Mouse (Mus musculus): ENCODE results near the gene Epb41. TPM values are rescaled to one million over a fixed set of nuclear protein-coding genes. Genes with fewer than 3 reads are reported as not detected.

The Epb41 gene
- polyA plus RNA-seq, 1 experiment from 2014 or later: 125 TPM

- H3K27me3 ChIP-seq: no peaks in the 10 kb centered on the region
- H3K4me3 ChIP-seq: no peak overlapping the region
- WGBS: 29% methylated on average over 4 of the region's 4 CpGs
- no peak for ATAC-seq (ENCODE audit: insufficient number of reproducible peaks, insufficient read depth, low FRiP score, low TSS enrichment)
- H3K9ac ChIP-seq: no peak overlapping the region
- H3K36me3 ChIP-seq: peaks cover 28% of the 10 kb centered on the region
- H3K4me2 ChIP-seq (replicated peaks): no peak overlapping the region
- no peak overlapping the region for H3K27ac ChIP-seq
- no peaks in the 10 kb centered on the region for H3K9me3 ChIP-seq
- H3K4me1 ChIP-seq: no peaks in the 10 kb centered on the region
Observed at GRCm38 (mm10) chr4:131982881-131983538, 92.1 kb downstream of the Epb41 start.

DNA sequence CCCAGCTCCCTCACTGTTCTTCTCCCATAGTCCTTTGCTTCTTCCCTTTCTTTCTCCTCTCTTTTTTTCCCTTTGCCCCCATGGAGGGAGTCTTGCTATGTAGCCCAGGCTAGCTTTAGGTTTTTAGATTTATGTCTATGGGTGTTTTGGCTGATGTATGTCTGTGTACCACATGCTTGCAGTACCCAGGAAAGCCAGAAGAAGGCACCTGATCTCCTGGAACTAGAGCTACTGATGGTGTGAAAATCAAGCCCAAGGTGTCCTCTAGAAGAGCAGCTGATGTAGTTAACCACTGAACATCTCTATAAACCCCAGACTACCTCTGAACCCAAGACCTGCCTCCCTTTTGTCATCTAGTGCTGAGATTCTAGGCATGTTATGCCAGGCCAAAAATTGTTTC, 93.4 kb downstream of the Epb41 start:
- Histone ChIP-seq H3K9ac (no peak overlapping the region), H3K9me3 (no peaks in the 10 kb centered on the region), H3K4me1 (no peaks in the 10 kb centered on the region), H3K27ac (no peak overlapping the region), H3K36me3 (peaks cover 29% of the 10 kb centered on the region), H3K4me3 (no peak overlapping the region), H3K4me2 (replicated peaks) (no peak overlapping the region), H3K27me3 (no peaks in the 10 kb centered on the region)
- no peak for ATAC-seq (ENCODE audit: insufficient number of reproducible peaks, insufficient read depth, low FRiP score, low TSS enrichment)

GRCm38 (mm10) chr4:131977201-131977600, 97.9 kb downstream of the Epb41 start:
- no peak overlapping the region for H3K9ac ChIP-seq
- no peak for ATAC-seq (ENCODE audit: insufficient number of reproducible peaks, insufficient read depth, low FRiP score, low TSS enrichment)
- H3K4me1 ChIP-seq: no peaks in the 10 kb centered on the region
- WGBS: 28% methylated on average over 4 of the region's 4 CpGs
- no peak overlapping the region for H3K4me2 ChIP-seq (replicated peaks)
- H3K9me3 ChIP-seq: no peaks in the 10 kb centered on the region
- no peak overlapping the region for H3K27ac ChIP-seq
- peaks cover 53% of the 10 kb centered on the region for H3K36me3 ChIP-seq
- no peaks in the 10 kb centered on the region for H3K27me3 ChIP-seq
- H3K4me3 ChIP-seq: no peak overlapping the region

GRCm38 (mm10) chr4:131970244-131970853, 104.8 kb downstream of the Epb41 start:
- H3K9me3 ChIP-seq: no peaks in the 10 kb centered on the region
- 91% methylated on average over 7 of the region's 7 CpGs for WGBS
- H3K4me2 ChIP-seq (replicated peaks): no peak overlapping the region
- no peaks in the 10 kb centered on the region for H3K27me3 ChIP-seq
- H3K9ac ChIP-seq: no peak overlapping the region
- peaks cover 58% of the 10 kb centered on the region for H3K36me3 ChIP-seq
- H3K4me3 ChIP-seq: no peak overlapping the region
- no peak for ATAC-seq (ENCODE audit: insufficient number of reproducible peaks, insufficient read depth, low FRiP score, low TSS enrichment)
- no peak overlapping the region for H3K27ac ChIP-seq
- H3K4me1 ChIP-seq: no peaks in the 10 kb centered on the region

DNA sequence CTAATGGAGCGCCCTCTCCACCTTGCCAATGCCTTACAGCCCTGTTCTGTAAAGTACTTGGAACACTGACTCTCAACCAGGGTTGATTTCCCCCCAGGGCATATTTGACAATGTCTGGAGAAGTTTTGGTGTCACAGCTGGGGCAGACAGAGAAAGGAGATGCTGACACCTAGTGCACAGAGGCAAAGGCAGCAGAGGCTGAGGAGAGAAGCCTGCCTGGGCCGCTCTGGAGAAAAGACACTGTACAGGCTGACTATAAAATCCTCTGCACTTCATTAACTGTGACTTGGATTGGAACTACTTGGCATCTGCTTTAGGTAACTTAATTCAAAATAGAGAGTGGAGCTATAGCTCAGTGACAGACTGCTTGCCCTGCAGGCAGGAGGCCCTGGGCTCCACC, 106.2 kb downstream of the Epb41 start:
- Histone ChIP-seq H3K36me3 (peaks cover 50% of the 10 kb centered on the region), H3K4me3 (no peak overlapping the region), H3K4me2 (replicated peaks) (no peak overlapping the region), H3K9ac (no peak overlapping the region), H3K4me1 (no peaks in the 10 kb centered on the region), H3K27me3 (no peaks in the 10 kb centered on the region), H3K9me3 (no peaks in the 10 kb centered on the region), H3K27ac (no peak overlapping the region)
- WGBS: 76% methylated on average over 2 of the region's 2 CpGs
- no peak for ATAC-seq (ENCODE audit: insufficient number of reproducible peaks, insufficient read depth, low FRiP score, low TSS enrichment)

- Histone ChIP-seq H3K4me2 (replicated peaks) (no peak overlapping the region), H3K9ac (no peak overlapping the region), H3K27ac (no peak overlapping the region), H3K27me3 (no peaks in the 10 kb centered on the region), H3K36me3 (peaks cover 45% of the 10 kb centered on the region), H3K4me3 (no peak overlapping the region), H3K9me3 (no peaks in the 10 kb centered on the region), H3K4me1 (no peaks in the 10 kb centered on the region)
- 87% methylated on average over 3 of the region's 3 CpGs for WGBS
- ATAC-seq (ENCODE audit: insufficient number of reproducible peaks, insufficient read depth, low FRiP score, low TSS enrichment): no peak
Observed at GRCm38 (mm10) chr4:131957161-131957560, 118.0 kb downstream of the Epb41 start.

GRCm38 (mm10) chr4:131950657-131951056, 124.5 kb downstream of the Epb41 start:
- 77% methylated on average over 8 of the region's 8 CpGs for WGBS
- H3K9me3 ChIP-seq: no peaks in the 10 kb centered on the region
- no peak overlapping the region for H3K4me2 ChIP-seq (replicated peaks)
- 0 out of 2 replicates have a peak, but pooled peaks cover 3% of the 10 kb centered on the region for H3K4me1 ChIP-seq
- no peak for ATAC-seq (ENCODE audit: insufficient number of reproducible peaks, insufficient read depth, low FRiP score, low TSS enrichment)
- no peak overlapping the region for H3K9ac ChIP-seq
- no peak overlapping the region for H3K4me3 ChIP-seq
- no peaks in the 10 kb centered on the region for H3K27me3 ChIP-seq
- H3K36me3 ChIP-seq: peaks cover 25% of the 10 kb centered on the region; the same call in 1 of the 2 replicates
- H3K27ac ChIP-seq: no peak overlapping the region

- H3K4me1 ChIP-seq: 0 out of 2 replicates have a peak, but pooled peaks cover 3% of the 10 kb centered on the region
- H3K36me3 ChIP-seq: peaks cover 19% of the 10 kb centered on the region; the same call in 1 of the 2 replicates
- ATAC-seq (ENCODE audit: insufficient number of reproducible peaks, insufficient read depth, low FRiP score, low TSS enrichment): no peak
- no peaks in the 10 kb centered on the region for H3K9me3 ChIP-seq
- no peak overlapping the region for H3K4me2 ChIP-seq (replicated peaks)
- WGBS: 49% methylated on average over 5 of the region's 5 CpGs
- H3K9ac ChIP-seq: no peak overlapping the region
- no peak overlapping the region for H3K27ac ChIP-seq
- no peaks in the 10 kb centered on the region for H3K27me3 ChIP-seq
- H3K4me3 ChIP-seq: no peak overlapping the region
Observed at GRCm38 (mm10) chr4:131949903-131950302, 125.2 kb downstream of the Epb41 start.

DNA sequence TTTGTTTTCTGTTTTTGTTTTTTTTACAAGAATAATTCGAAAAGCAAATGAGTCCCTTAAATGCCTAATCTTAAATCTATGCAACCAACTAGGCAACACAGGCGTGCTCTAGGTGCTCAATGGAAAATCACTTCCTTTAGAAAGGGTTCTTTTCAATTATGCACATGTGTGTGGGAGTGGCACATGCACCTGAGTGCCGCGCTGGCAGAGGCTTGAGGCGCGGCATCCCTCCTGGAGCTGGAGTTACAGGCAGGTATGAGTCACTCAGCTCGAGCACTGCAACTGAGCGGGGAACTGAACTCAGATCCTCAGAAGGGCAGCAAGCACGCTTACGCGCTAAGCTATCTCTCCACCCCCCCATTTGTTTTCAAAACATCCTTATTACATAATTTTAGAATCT, 127.3 kb downstream of the Epb41 start:
- no peak overlapping the region for H3K4me2 ChIP-seq (replicated peaks)
- no peak for ATAC-seq (ENCODE audit: insufficient number of reproducible peaks, insufficient read depth, low FRiP score, low TSS enrichment)
- H3K9me3 ChIP-seq: no peaks in the 10 kb centered on the region
- H3K4me1 ChIP-seq: 0 out of 2 replicates have a peak, but pooled peaks cover 3% of the 10 kb centered on the region
- WGBS: 89% methylated on average over 11 of the region's 11 CpGs
- no peaks in the 10 kb centered on the region for H3K27me3 ChIP-seq
- H3K36me3 ChIP-seq: peaks cover 8% of the 10 kb centered on the region
- H3K27ac ChIP-seq: no peak overlapping the region
- no peak overlapping the region for H3K9ac ChIP-seq
- H3K4me3 ChIP-seq: no peak overlapping the region

GRCm38 (mm10) chr4:131940846-131941245, 134.3 kb downstream of the Epb41 start:
- H3K4me3 ChIP-seq: no peak overlapping the region
- H3K9ac ChIP-seq: no peak overlapping the region
- H3K27me3 ChIP-seq: no peaks in the 10 kb centered on the region
- no peaks in the 10 kb centered on the region for H3K9me3 ChIP-seq
- 94% methylated on average over 4 of the region's 4 CpGs for WGBS
- no peak for ATAC-seq (ENCODE audit: insufficient number of reproducible peaks, insufficient read depth, low FRiP score, low TSS enrichment)
- H3K36me3 ChIP-seq: peaks cover 5% of the 10 kb centered on the region
- peaks cover 5% of the 10 kb centered on the region; the same call in 1 of the 2 replicates for H3K4me1 ChIP-seq
- H3K4me2 ChIP-seq (replicated peaks): no peak overlapping the region
- no peak overlapping the region for H3K27ac ChIP-seq

GRCm38 (mm10) chr4:131939459-131939858, 135.7 kb downstream of the Epb41 start:
- no peak overlapping the region for H3K27ac ChIP-seq
- no peaks in the 10 kb centered on the region for H3K27me3 ChIP-seq
- H3K9me3 ChIP-seq: no peaks in the 10 kb centered on the region
- H3K9ac ChIP-seq: no peak overlapping the region
- peaks cover 18% of the 10 kb centered on the region for H3K36me3 ChIP-seq
- peaks cover 5% of the 10 kb centered on the region; the same call in 1 of the 2 replicates for H3K4me1 ChIP-seq
- H3K4me2 ChIP-seq (replicated peaks): no peak overlapping the region
- H3K4me3 ChIP-seq: no peak overlapping the region
- ATAC-seq (ENCODE audit: insufficient number of reproducible peaks, insufficient read depth, low FRiP score, low TSS enrichment): no peak
- WGBS: 83% methylated on average over 2 of the region's 2 CpGs

- Histone ChIP-seq H3K4me1 (peaks cover 17% of the 10 kb centered on the region), H3K36me3 (peaks cover 82% of the 10 kb centered on the region), H3K4me2 (replicated peaks) (no peak overlapping the region), H3K4me3 (no peak overlapping the region), H3K27me3 (no peaks in the 10 kb centered on the region), H3K27ac (no peak overlapping the region), H3K9ac (no peak overlapping the region), H3K9me3 (no peaks in the 10 kb centered on the region)
- WGBS: 86% methylated on average over 6 of the region's 6 CpGs
- no peak for ATAC-seq (ENCODE audit: insufficient number of reproducible peaks, insufficient read depth, low FRiP score, low TSS enrichment)
Observed at GRCm38 (mm10) chr4:131929146-131929545, 146.0 kb downstream of the Epb41 start.
